Mouse (Mus musculus) adrenal gland, adult 8-10 months (tissue): ENCODE data around the gene Srcap. TPM values are rescaled to one million over a fixed set of nuclear protein-coding genes. Genes with fewer than 3 reads are reported as not detected.
"Not testable (repeated sequence)": the region's sequence is repeated elsewhere in the genome, so short reads cannot be mapped to it uniquely, and the experiment has no call there.

Experiments used
- DNase-seq: peaks from one replicate; pipeline ENCODE4 v3.0.0; 2022
- total RNA-seq, 4 experiments: library from RNA; stranded (reverse); gene quantifications; 2 replicates each; pipeline ENCODE4 v1.2.4; 2022

The Srcap gene
- 100 to 1,000 TPM; 103 to 156 (median 120) TPM for total RNA-seq

GRCm38 (mm10) chr7:127511808-127512230, at the start of gene Srcap:
TSS of gene Srcap (plus strand) at chr7:127511983.
- DNase-seq, result peak; percentile 97

DNA sequence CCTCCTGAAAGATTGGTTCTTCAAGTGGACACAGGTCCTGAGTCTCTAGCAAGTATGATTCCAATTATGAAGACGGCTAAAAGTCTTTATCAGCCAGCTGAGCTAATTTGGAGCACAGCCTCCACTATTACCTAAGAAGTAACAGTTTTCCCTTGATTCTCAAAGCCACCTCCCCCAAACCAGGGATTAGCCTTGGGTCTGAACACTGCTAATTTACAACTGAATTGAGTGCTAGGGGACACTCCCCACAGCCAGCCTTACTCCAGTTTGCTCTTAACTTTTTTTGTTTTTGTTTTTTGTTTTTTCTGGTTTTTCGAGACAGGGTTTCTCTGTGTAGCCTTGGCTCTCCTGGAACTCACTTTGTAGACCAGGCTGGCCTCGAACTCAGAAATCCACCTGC, 46.6 kb upstream of the Srcap start:
- no peak for DNase-seq

DNA sequence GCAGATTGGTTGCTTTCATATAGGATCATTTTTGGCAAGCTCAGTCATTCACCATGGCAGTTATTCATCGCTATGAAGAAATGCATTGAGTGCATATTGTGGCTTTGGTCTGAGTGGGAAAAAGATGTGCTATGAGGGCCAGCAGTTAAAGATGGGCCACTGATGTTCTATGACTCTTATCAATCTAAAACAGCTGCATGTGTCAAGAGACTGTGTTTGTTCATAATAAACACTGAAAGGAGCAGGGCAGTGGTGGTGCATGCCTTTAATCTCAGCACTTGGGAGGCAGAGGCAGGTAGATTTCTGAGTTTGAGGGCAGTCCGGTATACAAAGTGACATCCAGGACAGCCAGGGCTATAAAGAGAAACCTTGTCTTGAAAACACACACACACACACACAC, 46.1 kb upstream of the Srcap start:
- DNase-seq, result not testable (repeated sequence)

GRCm38 (mm10) chr7:127466606-127467005, 45.2 kb upstream of the Srcap start:
- DNase-seq, result no peak

- DNase-seq, result no peak
Observed at GRCm38 (mm10) chr7:127470011-127470715, 41.6 kb upstream of the Srcap start.

DNA sequence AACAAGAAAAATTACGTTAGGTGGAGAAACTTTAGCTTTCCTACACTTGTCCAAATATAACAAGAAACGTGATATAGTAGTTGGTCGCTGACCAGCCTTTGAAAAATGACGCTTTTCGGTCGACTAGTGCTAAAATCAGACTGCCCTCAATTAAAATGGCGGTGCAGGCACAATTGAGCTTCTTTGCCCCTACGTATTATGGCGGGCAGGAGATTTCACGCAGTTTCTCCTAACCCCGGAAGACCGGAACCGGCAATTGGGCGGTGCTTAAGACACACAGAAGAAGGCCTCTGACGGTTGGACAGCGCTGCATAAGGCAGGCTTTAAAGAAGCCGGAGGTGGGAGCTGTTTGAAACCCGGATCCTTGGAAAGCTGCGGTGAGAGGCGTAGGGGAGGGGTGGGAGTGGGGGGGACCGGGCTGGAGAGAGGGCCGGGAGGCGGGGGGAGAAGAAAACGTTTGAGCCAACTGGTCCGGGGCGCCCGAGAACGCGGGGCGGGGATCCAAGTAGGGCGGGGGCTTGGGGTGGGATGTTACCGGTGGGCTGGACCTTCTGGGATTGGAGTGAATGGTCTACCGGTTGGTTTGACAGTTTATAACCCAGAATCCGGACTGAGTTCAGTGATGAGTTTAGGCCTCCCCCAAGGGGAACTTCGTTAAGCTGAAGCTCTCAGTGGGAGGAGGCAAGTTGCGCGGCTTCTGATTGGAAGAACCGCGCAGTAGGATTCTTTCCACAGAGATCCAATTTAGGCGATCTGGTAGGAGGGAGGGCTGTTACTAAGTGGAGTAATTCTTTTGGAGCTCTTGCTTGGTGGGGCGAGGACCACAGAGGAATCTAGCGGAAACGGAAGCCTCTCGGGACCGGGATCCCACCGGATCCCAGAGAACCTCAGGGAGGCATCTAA, 40.8 kb upstream of the Srcap start:
- peak; percentile 94 for DNase-seq

DNA sequence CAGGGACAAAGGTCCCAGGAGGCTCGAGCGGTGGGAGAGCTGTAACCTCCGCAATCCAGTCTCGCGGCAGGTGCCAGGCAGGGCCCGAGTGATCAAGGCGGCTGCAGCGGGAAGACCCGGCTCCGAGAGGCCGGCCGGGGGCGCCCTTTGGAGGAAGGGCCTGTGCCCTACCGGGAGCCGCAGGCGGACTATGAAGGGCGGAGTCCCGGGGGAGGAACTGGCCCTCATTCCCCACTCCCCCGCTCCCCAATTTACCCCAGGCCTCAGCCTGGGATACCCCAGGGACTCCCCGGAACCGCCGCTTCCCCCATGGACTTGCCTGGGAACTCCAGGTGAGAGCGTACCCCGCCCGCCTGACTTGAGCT, 40.2 kb upstream of the Srcap start:
- DNase-seq, result peak; percentile 59

- no peak for DNase-seq
Observed at GRCm38 (mm10) chr7:127472060-127472459, 39.7 kb upstream of the Srcap start.

DNA sequence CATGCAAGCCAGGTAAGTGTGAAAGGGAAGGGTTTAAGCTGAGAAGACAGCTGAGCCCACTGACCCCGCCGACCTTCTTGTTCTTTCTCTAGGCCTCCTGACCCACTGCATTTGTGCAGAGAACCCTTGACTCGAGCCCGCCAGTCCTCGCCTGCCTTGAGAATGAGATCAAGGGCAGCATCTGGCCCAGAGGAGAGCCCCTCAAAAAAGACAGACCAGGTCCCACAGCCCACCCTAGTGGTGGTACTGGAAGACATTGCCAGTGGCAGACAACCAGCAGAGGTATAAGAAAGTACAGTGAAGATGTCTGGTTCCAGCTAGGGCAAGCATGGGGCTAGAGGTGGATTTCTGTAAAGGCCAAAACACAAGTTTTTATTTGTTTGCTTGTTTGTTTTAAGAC, 38.1 kb upstream of the Srcap start:
- DNase-seq, result no peak

GRCm38 (mm10) chr7:127474378-127475070, 37.3 kb upstream of the Srcap start:
- no peak for DNase-seq

DNA sequence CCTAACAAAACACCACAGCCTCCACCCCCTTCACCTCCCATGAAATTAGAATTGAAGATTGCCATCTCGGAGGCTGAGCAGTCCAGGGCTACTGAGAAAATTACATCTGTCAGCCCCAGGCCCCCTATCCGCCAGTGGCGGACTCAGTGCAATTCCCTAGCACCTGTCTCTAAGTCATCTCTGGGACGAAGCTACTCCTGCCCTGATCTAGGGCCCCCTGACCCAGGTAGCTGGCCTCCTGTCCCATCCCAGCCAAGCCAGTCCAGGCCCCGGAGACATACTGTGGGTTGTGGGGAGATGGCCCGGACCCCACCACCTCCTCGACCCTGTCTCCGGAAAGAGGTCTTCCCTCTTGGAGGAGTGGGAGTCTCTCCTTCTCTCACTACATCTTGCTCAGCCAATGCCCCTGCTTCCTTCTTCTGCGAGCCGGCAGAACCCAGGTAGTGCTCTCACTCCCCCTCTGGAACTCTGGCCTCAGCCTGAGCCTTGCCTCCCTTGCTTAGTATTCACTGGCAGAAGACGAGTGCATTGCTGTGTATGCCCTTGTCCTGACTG, 36.5 kb upstream of the Srcap start:
- DNase-seq, result no peak

DNA sequence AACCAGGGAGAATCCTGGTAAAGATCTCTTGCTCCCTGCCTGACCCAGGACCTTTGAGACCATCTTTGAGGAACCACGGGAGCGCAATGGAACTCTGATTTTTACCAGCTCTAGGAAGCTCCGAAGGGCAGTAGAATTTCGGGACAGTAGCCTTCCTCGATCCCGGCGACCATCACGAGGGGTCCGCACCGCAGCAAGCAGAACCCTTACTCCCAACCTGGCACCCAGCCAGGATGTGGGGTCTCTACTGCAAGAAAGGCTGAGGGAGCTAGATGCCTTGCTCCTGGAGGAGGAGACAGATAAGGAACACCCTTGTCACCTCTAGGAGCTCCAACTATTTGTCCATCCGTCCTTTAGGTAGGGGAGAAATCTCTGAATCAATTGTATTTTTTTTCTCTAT, 35.4 kb upstream of the Srcap start:
- DNase-seq, result no peak

DNA sequence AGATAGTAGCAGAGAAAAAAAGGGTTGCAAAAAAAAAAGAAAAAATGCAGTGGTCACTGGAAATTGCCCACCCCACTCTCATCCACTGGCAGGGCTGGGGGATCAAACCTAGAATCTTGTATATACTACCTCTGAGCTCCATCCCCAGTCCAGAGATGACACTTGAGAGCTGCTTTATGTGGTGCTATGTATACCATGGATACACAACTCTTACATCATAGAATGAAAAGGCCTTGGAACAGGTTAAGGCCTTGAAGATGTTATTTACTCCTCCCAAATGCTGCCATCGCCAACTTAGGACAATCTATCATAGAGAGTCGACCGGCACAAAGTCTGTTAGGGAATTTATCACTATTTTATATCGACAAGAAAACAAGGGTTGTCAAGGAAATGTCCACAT, 34.9 kb upstream of the Srcap start:
- DNase-seq, result no peak

GRCm38 (mm10) chr7:127477687-127478634, 33.8 kb upstream of the Srcap start:
- DNase-seq, result peak; percentile 100

DNA sequence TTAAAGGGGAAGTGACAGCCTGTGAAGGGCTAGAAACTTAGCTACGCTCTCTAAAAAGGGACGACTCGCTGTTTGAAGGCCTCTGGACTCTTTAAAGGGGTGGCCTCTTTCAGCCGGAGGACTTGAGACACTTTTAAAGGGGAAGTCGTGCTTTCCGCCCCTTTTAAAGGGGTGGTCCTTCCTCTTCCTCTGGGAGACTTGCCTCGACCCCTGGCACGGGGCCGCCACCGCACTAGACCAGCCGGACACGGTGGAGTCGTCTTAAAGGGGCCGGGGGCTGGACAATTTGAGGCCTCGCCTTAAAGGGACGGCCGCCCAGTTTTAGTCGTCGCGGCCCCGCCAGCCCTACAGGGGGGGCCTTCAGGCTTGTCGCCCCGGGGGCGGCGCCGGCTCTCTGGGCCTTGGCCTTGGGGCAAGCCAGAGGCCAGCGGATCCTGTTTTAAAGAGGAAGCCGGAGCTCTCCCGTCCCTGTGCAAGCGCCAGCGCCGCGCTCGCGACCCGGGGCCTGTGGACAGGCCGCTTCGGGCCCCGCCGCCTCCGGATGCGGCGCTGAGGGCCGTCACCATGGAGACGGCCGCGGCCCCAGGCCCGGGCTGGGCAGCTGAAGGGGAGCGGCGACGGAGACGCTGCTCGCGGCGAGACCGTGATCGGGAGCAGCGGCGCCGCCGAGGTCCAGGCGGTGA, 33.0 kb upstream of the Srcap start, which contains the start of gene Fbrs:
Gene Fbrs (plus strand): TSS at position 565 of the 683 bp plus-strand sequence.
- peak; percentile 98 for DNase-seq

- DNase-seq, result no peak
Observed at GRCm38 (mm10) chr7:127479318-127480225, 32.2 kb upstream of the Srcap start.

DNA sequence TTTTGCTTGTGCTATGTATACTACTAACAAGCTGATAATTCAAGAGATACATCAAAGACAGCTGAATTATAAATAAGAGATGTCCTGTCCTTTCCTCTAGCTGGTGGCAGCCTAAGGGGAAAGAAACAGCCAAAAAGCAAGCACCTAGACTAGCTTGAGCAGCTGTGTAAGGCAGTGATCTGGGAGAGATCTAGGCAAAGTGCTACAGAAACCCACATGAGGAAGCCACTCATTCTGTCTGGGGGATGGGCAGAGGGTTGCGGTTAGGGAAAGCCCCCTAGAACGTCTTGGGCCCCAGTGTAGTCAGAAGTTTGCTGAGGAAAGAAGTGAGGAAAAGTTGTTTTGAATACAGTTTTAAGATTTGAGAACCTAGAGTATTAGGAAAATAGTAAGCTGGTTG, 31.5 kb upstream of the Srcap start:
- DNase-seq, result no peak

GRCm38 (mm10) chr7:127485416-127485815, 26.4 kb upstream of the Srcap start:
- DNase-seq, result no peak

DNA sequence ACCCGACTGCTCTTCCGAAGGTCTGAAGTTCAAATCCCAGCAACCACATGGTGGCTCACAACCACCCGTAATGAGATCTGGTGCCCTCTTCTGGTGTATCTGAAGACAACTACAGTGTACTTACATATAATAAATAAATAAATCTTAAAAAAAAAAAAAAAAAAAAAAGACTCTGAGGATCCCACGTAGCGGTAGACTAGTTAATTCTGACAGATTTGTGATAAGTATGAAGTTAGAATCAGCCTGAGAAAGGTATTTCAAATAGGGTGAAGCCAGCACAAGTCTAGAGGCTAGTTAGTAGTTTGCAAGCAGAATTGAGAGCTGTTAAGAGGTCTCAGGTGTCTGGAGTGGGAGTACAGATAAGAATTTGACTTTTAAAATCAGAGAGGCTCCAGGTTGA, 23.4 kb upstream of the Srcap start:
- not testable (repeated sequence) for DNase-seq

- no peak for DNase-seq
Observed at GRCm38 (mm10) chr7:127489982-127490381, 21.8 kb upstream of the Srcap start.
